Comparison of ENCODE assay signal across 8 mouse cellular contexts in genomic region chr2:70559520-70559919, GRCm38 (mm10). TPM values are rescaled to one million over a fixed set of nuclear protein-coding genes. Genes with fewer than 3 reads are reported as not detected.
DNase-seq lines count a peak whose midpoint lies in the region; ATAC-seq lines count a peak whose summit lies in the region.

No protein-coding gene starts in this region.

- peak overlapping the region; percentile 55 for H3K4me3 ChIP-seq in hindbrain, embryonic 14.5 days (replicated peaks; ENCODE audit: low read length)

- H3K4me1 ChIP-seq in hindbrain, embryonic 14.5 days (replicated peaks; ENCODE audit: control insufficient read depth, insufficient read depth, low read length), result no peaks in the 10 kb centered on the region

- H3K9me3 ChIP-seq in hindbrain, embryonic 14.5 days (ENCODE audit: control insufficient read depth, low read length), result no peaks in the 10 kb centered on the region

- peak overlapping the region; percentile 41 for H3K9ac ChIP-seq in hindbrain, embryonic 14.5 days

- ATAC-seq in common myeloid progenitor, adult 5-6 weeks (replicated peaks; ENCODE audit: low read depth, poor library complexity, severe bottlenecking), result peak; percentile 72
- no peak for ATAC-seq in hindbrain, embryonic 14.5 days (ENCODE audit: low FRiP score)

- peak; percentile 25 for DNase-seq in right cerebral cortex, postnatal 4 days
- no peak for DNase-seq in right cerebral cortex, postnatal 14 days
- DNase-seq in hindbrain, embryonic 14.5 days (ENCODE audit: low spot score), result peak; percentile 71
- peak; percentile 83 for DNase-seq in lung, postnatal 14 days
- DNase-seq in retina, embryonic 14.5 days (ENCODE audit: low spot score), result peak; percentile 82
- no peak for DNase-seq in right cerebral cortex, adult 2 months (ENCODE audit: low spot score in 2 of 2)
- no peak for DNase-seq in frontal cortex, postnatal 10 days (ENCODE audit: low spot score in 2 of 2)

- under 1% methylated on average over 13 of the region's 13 CpGs for WGBS in hindbrain, embryonic 14.5 days

- peak overlapping the region; percentile 65 for H3K4me2 ChIP-seq in hindbrain, embryonic 14.5 days (replicated peaks)

- H3K36me3 ChIP-seq in hindbrain, embryonic 14.5 days (replicated peaks; ENCODE audit: control insufficient read depth, insufficient read depth), result no peaks in the 10 kb centered on the region

- peaks cover 55% of the 10 kb centered on the region for H3K27me3 ChIP-seq in hindbrain, embryonic 14.5 days (ENCODE audit: control insufficient read depth, insufficient read depth, low read length)

- H3K27ac ChIP-seq in hindbrain, embryonic 14.5 days, result peak overlapping the region; percentile 95

RNA-seq across cellular contexts. Expression of gene Gad1, which starts 6.6 kb away (rescaled TPM):
- total RNA-seq in common myeloid progenitor, adult 5-6 weeks (2017), result not detected in 2 replicates
- polyA plus RNA-seq in hindbrain, embryonic 14.5 days (2014; fragmentation: Nextera tagmentation; extraction: Ambion mirVana), result 89.8 and 119 TPM in 2 replicates

RNA-seq across cellular contexts. Expression of gene Erich2, which starts 50.9 kb away (rescaled TPM):
- not detected in 2 replicates for total RNA-seq in common myeloid progenitor, adult 5-6 weeks (2017)
- polyA plus RNA-seq in hindbrain, embryonic 14.5 days (2014; fragmentation: Nextera tagmentation; extraction: Ambion mirVana), result 1.9 and 3.8 TPM in 2 replicates

Comparison
In these comparisons a context has a peak if more than half of its experiments do, and no peak if none do; other contexts are left out.
1. DNase-seq: peak in right cerebral cortex, postnatal 4 days (single experiment), hindbrain, embryonic 14.5 days (single experiment), lung, postnatal 14 days (single experiment) and retina, embryonic 14.5 days (single experiment); none in right cerebral cortex, postnatal 14 days (single experiment), right cerebral cortex, adult 2 months (0 of 2) and frontal cortex, postnatal 10 days (0 of 2).